Mouse (Mus musculus) liver, postnatal 0 days (tissue): ENCODE measurements around the gene Unc45a.

ENCODE experiments used
- CTCF ChIP-seq: sonication (generic); IDR thresholded peaks from 2 replicates; pipeline ENCODE4 v1.5.1; 2016; ENCODE audit warnings: antibody characterized with exemption, low read depth
- EP300 ChIP-seq: IDR thresholded peaks from 2 replicates; pipeline ENCODE4 v1.6.1; 2016; ENCODE audit warnings: antibody characterized with exemption, low read depth, mild to moderate bottlenecking

DNA sequence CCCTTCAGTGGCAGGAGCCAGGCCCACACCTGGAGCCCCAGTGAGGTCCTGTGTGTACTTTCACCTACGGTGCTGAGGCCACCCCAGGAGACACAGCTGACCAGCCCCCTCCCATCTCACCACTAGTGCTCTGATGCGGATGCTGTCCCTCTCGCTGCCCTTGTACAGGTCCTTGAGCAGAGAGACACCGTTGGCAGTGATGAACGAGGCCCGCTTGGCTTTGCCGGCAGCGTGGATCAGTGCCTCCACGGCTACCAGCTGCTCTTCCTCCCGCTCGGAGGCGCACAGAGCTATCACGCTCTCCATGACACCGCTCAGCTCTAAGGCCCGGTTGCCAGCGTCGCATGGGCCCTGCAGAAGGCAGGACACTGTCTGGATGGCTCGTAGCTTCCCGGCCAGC, 9.4 kb downstream of the Unc45a start:
- TF ChIP-seq EP300, result no peak
- TF ChIP-seq CTCF, result no peak
